Mouse (Mus musculus): ENCODE measurements around the gene Luzp2.

Luzp2 gene

DNA sequence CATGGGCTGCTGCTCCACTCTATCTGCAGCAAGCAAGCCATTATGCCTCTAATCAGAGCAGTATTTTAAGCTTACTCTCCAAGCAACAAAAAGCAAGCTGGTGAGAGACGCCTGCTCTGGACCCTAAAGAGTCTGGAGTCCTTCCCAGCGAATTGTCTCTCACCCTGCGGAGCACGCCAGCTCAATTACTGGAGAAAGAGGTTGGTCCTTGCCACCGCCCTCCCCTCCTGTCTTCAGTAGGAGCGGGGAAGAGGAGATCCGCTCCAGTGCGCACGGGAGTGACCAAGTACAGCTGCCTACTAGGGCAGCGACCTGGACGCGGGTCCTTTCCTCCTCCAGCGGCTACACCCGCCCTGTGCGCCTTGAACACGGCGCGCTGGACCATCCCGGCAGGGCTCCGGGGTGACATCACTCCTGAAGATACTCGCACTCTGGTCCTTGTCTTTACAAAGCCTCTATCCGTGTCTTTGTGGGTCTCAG, at the start of gene Luzp2:
Gene Luzp2 (plus strand): TSS at position 127 of the 480 bp plus-strand sequence.
- in situ Hi-C loops (cut with MboI, MseI) = no loop called here

DNA sequence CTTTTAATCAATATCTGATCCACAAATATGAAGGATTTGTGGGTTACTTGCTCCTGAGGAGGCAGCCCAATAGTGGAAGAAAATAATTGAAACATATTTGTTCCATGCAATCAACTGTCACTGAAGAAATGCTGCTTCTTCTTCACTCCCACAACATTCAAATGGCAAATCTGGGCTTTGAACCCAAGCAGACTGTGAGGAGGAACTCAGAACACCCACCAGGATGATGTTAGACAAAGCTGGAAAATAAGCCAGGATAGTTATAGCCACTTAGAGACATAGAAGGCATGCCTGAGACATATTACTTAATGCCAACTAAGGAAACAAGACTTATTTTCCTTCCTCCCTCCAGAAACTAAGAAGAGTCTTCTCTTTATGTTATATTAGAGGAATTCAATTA, 47.8 kb upstream of the Luzp2 start:
- in situ Hi-C loops (cut with MboI, MseI) = no loop called here

DNA sequence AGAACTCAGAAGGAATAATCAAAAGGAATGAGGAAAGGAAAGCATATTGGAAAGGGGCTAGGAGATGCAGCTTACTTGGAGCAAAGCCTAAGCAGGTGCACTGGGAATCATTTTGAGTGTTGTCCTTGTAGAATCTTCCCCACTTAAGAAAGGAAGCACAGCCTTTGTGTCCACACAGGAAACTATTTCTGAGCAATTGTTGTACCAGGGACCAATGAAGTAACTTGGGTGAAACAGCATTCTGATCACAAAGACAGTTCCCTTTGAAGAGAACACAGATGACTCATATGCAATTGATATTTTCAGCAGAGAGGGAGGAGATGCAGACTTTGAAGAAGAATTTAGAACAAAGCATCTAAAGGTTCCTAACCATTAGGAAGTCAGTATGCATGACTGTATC, 16.7 kb upstream of the Luzp2 start:
- in situ Hi-C loops (cut with MboI, MseI) = no loop called here

DNA sequence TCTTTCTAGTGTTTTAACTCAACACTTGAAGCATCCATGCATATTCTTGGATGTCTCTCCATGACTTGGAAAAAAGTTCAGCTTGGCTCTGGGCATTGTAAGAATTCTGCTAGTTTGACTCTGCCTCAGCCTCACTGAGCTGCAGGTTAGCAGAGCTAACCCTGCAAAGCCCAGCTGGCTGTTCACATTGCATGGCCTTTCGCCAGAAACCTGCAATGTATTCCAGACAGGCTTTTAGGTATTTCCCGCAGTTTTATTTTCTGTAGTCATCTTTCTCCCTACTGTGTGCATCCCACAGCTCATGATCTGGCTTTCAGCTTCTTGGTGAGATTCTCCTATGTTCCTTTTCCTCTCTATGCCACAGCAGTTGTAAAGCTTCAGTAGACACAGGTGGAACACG, 6.5 kb upstream of the Luzp2 start:
- in situ Hi-C loops (cut with MboI, MseI) = loop anchor here (10.0 kb wide), 1 partner anchor 1614 kb away; no protein-coding TSS in a partner anchor

- in situ Hi-C loops (cut with MboI, MseI) = no loop called here
Observed at GRCm38 (mm10) chr7:54835911-54836352, 634 bp downstream of the Luzp2 start.

- in situ Hi-C loops (cut with MboI, MseI) = no loop called here
Observed at GRCm38 (mm10) chr7:54836437-54836836, 1.1 kb downstream of the Luzp2 start.

DNA sequence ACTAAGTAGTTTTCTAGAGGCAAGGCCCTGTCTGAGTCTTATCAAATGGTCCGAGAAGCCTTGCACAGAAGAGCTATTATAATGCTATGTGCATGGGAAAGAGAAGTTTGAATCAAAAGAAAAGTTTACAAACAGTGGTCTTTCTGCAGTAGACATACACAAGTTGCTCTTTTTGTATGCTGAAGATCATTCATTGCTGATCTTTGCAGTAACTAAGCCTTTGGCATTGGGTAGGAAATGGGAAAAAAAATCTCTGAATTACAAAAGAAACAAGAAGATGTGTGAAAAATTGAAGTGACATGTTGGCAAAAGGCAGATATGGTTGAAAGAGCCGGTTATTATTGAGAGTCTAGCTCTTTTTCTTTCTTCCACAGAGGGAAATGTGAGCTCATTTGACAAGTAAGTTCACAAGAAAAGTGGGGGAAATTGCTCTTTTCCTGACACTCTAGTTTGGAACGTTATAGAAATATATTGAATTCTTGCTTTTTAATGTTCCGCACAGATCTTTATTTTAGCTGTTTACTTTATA, 7.6 kb downstream of the Luzp2 start:
- in situ Hi-C loops (cut with MboI, MseI) = no loop called here

- in situ Hi-C loops (cut with MboI, MseI) = no loop called here
Observed at GRCm38 (mm10) chr7:54845875-54846691, 10.8 kb downstream of the Luzp2 start.

GRCm38 (mm10) chr7:54846692-54847020, 11.4 kb downstream of the Luzp2 start:
- in situ Hi-C loops (cut with MboI, MseI) = no loop called here

DNA sequence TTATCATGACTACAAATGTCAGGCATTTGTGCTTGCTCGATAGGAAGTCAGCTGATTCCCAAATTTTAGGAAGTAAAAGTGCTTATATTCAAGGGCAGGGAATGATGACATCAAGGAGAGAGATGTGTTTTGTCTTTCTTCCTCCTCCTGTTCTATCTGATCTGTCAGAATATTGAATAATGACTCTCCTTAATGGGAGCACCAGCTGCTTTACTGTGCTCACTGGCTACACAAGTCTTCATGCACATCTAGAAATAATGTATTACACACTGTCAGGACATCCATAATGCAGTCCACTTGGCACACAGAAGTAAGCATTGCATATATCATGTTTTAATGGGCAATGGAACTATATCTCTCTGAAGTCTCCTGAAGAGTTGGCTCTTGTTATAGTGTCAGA, 17.6 kb downstream of the Luzp2 start:
- in situ Hi-C loops (cut with MboI, MseI) = no loop called here

DNA sequence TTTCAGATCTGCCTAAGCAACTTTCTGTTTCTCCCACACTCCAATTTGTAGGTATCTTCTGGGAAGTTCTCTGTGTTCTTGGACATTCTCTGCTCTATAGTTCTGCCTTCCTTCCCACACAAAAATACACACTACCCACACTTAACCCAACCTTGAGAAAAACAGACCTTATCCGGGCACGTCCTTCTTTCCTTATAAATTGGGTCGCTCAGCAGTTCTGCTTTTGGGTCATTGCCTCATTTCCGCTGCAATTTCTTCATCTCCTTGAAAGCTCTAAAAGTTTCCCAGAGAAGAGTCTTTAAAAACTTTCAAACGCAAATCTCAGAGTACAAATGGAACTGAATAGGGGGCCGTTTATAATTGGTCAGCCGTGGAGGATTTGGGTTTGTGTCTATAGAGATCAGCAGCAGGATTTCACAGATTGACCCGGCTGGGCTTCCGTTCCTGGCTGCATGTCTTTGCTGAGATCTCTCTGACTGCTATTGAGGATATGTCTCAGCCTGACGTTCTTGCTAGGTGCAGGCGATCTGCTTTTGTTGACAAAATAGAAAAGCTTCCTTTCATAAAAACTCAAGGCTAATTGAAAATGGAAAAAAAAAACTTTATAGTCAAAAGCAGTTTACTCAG, 26.0 kb downstream of the Luzp2 start:
- in situ Hi-C loops (cut with MboI, MseI) = no loop called here

GRCm38 (mm10) chr7:54878928-54879644, 43.8 kb downstream of the Luzp2 start:
- in situ Hi-C loops (cut with MboI, MseI) = no loop called here

- in situ Hi-C loops (cut with MboI, MseI) = no loop called here
Observed at GRCm38 (mm10) chr7:54893709-54894627, 58.7 kb downstream of the Luzp2 start.

DNA sequence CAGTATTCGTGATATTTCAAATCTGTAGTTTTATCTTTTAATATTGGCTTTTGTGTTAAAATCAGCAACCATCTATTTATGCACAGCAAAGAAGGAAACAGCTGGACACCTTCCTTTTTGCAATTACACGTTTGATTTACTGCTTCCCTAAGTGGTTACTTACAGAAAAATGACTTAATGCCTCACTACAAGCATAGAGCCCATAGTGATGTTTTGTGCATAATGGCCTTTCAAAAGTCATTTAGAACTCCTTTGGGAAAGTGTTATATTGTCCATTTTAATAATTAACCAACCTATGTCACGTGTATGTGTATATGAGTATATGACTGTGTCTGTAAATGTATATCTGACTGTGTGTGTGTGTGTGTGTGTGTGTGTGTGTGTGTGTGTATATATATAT, 63.3 kb downstream of the Luzp2 start:
- in situ Hi-C loops (cut with MboI, MseI) = loop anchor here (5.0 kb wide), 1 partner anchor 49 kb away; no protein-coding TSS in a partner anchor

DNA sequence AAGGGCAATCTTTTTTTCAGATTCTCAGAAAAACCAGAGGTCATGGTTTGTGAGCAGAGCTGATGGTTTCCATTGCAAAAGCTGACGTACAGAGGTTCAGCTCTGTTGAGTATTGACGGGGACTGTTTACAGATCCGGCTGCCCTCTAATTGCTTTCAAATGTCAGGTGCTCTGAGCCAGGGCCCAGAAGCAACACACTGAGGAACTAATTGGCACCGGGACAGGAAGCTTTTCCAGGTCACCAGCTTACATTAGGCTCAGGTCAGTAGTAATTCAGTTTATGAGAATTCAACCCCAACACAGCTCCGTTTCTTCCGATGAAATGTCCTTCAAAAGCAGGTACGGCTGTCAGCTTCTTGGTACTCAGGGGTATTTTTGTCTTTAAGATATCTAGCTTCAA, 74.7 kb downstream of the Luzp2 start:
- in situ Hi-C loops (cut with MboI, MseI) = no loop called here

DNA sequence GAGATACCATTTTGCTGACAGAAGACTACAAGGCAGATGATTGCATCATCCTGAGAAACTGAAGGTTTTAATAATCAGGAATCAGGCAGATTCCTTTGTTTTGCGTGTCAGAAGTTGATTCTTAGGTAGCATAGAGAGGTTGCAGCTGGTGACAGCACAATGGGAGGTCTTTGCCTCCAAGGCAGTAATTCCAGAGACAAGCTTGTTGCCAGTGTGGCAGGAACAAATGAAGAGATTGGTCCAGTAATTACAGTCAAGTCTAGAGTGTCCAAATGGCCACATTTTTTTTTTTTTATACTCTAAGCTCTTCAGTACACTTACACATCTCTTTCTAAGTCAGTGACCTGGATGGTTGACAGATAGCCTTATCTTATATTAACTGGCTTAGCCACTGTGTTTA, 78.7 kb downstream of the Luzp2 start:
- in situ Hi-C loops (cut with MboI, MseI) = no loop called here

GRCm38 (mm10) chr7:54921991-54922390, 86.7 kb downstream of the Luzp2 start:
- in situ Hi-C loops (cut with MboI, MseI) = no loop called here

- in situ Hi-C loops (cut with MboI, MseI) = no loop called here
Observed at GRCm38 (mm10) chr7:54956759-54957158, 121.5 kb downstream of the Luzp2 start.

GRCm38 (mm10) chr7:54962678-54963077, 127.4 kb downstream of the Luzp2 start:
- in situ Hi-C loops (cut with MboI, MseI) = no loop called here

- in situ Hi-C loops (cut with MboI, MseI) = no loop called here
Observed at GRCm38 (mm10) chr7:54977372-54977771, 142.1 kb downstream of the Luzp2 start.

- in situ Hi-C loops (cut with MboI, MseI) = no loop called here
Observed at GRCm38 (mm10) chr7:54980585-54980984, 145.3 kb downstream of the Luzp2 start.

Data from regulatory T cell (primary cell).